Mouse (Mus musculus): ENCODE measurements around the gene Mcl1.

Mcl1 gene

DNA sequence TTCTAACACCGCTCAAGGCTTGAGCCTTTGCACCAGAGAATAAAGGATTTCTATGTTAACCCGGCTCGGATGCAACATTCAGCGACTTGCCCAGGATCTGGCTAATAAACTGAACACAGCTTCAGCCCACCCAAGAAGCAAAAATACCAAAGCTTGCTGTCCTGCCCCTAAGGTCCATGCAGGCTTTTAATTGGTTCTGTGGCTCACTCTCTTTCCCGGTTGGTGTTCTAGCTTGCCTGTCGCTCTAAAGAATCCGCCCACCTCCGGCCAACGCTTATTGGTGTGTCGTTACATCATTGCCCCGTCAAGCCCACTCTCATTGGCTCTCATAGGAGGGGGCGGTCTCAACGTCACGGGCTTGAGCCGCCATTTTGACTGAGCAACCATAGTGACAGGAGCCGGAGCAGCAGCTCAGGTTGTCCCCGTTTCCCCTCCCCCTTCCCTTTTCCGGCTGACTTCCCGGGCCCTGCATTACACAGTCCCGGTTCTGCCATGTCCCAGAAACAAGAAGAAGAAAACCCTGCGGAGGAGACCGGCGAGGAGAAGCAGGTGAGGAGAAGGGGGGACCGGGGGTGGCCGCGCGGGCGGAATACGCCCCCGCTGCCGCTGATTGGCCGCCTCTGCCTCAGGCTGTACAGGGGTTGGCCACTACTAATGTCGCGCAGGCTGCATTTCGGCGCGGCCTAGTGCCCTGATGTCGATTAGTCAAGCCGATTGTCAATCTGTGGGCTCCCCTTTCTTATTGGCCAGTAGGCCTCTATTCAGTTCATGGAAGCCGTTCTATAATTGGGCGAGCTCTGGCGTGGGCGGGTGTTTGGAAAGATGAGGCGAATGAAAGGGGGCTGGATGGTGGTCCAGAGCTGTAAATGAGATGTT is 33.7 kb upstream of the Mcl1 start, which contains the start of gene Ensa:
Gene Ensa (plus strand): TSS at position 366 of the 876 bp plus-strand sequence.
- Histone ChIP-seq H3K9me3 (ENCODE audit: low read length) (no peaks in the 10 kb centered on the region), H3K4me3 (replicated peaks; ENCODE audit: low read length) (peak within 1 kb of the TSS; percentile 90), H3K36me3 (ENCODE audit: insufficient read depth, low read length) (peaks cover 45% of the 10 kb centered on the region), H3K27me3 (ENCODE audit: insufficient read depth, low read length) (no peaks in the 10 kb centered on the region), H3K4me1 (replicated peaks; ENCODE audit: low read depth, low read length) (peaks cover 70% of the 10 kb centered on the region)
- TF ChIP-seq CTCF (conservative IDR thresholded peaks at IDR 0.05; ENCODE audit: low read length) (no peak), NANOG (IDR thresholded peaks at IDR 0.05; ENCODE audit: borderline replicate concordance, low read length) (no peak), POU5F1 (IDR thresholded peaks at IDR 0.05; ENCODE audit: borderline replicate concordance, low read length) (no peak)

DNA sequence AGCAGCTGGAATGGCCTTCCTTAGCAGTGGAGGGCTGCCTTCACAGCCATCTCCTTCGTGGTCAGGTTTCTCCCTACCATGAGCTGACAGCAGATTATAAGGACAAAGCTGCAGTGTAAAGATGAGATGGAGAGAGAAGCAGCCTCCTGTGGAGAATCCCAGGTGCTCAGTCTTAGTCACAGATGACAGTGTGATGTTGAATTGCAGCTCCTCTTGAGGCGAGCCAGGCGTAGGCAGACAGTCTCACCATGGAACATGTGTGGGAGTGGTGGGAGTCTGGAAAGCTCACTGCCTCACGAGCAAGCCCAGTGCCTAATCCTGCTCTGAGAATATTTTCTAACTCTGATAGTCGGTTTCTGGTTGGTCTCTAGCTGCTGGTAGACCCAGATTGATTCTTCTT is 30.8 kb upstream of the Mcl1 start:
- no peaks in the 10 kb centered on the region for H3K9me3 ChIP-seq (ENCODE audit: low read length)
- peaks cover 69% of the 10 kb centered on the region for H3K36me3 ChIP-seq (ENCODE audit: insufficient read depth, low read length)
- H3K4me1 ChIP-seq (replicated peaks; ENCODE audit: low read depth, low read length) = peaks cover 82% of the 10 kb centered on the region
- H3K4me3 ChIP-seq (replicated peaks; ENCODE audit: low read length) = no peak overlapping the region
- no peaks in the 10 kb centered on the region for H3K27me3 ChIP-seq (ENCODE audit: insufficient read depth, low read length)
- no peak for TF ChIP-seq NANOG (IDR thresholded peaks at IDR 0.05; ENCODE audit: borderline replicate concordance, low read length)
- TF ChIP-seq CTCF (conservative IDR thresholded peaks at IDR 0.05; ENCODE audit: low read length) = no peak
- TF ChIP-seq POU5F1 (IDR thresholded peaks at IDR 0.05; ENCODE audit: borderline replicate concordance, low read length) = no peak

DNA sequence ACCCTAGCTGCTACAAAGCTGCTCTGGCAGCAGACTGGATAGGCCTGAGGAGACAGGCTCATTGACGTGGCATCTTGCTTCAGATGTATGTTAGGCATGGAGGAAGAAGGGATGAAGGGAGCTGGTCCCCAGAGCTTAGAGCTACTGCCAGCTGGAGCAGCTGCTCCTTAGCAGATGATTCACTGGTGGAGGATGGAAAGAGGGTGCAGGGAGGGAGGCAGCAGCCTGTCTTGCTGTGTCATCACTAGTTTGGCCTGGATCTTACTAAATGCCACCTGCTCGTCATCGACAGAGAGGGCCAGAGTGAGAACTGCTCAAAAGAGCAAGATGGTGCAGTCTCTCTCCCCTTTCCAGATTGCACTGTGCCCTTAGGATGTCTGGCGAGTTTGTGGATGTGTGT is 28.8 kb upstream of the Mcl1 start:
- Histone ChIP-seq H3K9me3 (ENCODE audit: low read length) (no peaks in the 10 kb centered on the region), H3K4me3 (replicated peaks; ENCODE audit: low read length) (no peak overlapping the region), H3K27me3 (ENCODE audit: insufficient read depth, low read length) (no peaks in the 10 kb centered on the region), H3K4me1 (replicated peaks; ENCODE audit: low read depth, low read length) (peaks cover 88% of the 10 kb centered on the region), H3K36me3 (ENCODE audit: insufficient read depth, low read length) (peaks cover 88% of the 10 kb centered on the region)
- no peak for TF ChIP-seq NANOG (IDR thresholded peaks at IDR 0.05; ENCODE audit: borderline replicate concordance, low read length)
- TF ChIP-seq CTCF (conservative IDR thresholded peaks at IDR 0.05; ENCODE audit: low read length) = no peak
- no peak for TF ChIP-seq POU5F1 (IDR thresholded peaks at IDR 0.05; ENCODE audit: borderline replicate concordance, low read length)

DNA sequence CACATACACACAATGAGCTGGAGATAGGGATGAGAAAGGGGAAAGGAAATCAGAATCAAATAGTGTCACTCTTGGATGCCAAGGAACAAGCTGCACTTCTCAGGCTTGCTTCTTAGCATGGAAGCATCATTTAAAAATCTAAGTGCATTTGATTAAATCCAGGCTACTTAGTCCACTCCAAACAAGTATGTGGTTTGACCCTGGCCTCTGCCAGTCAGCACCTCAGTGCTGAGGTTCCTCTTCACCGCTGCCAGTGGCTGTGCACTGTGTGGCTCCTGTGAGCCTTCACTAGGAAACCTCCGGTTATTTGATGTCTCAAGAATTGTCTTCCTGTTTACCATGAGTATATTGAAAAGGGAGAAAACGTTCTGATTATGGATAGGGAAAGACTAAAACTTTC is 27.7 kb upstream of the Mcl1 start:
- peaks cover 99% of the 10 kb centered on the region for H3K36me3 ChIP-seq (ENCODE audit: insufficient read depth, low read length)
- no peaks in the 10 kb centered on the region for H3K27me3 ChIP-seq (ENCODE audit: insufficient read depth, low read length)
- peaks cover 96% of the 10 kb centered on the region for H3K4me1 ChIP-seq (replicated peaks; ENCODE audit: low read depth, low read length)
- no peak for TF ChIP-seq POU5F1 (IDR thresholded peaks at IDR 0.05; ENCODE audit: borderline replicate concordance, low read length)
- no peak for TF ChIP-seq CTCF (conservative IDR thresholded peaks at IDR 0.05; ENCODE audit: low read length)
- TF ChIP-seq NANOG (IDR thresholded peaks at IDR 0.05; ENCODE audit: borderline replicate concordance, low read length) = no peak
- H3K9me3 ChIP-seq (ENCODE audit: low read length) = no peaks in the 10 kb centered on the region
- no peak overlapping the region for H3K4me3 ChIP-seq (replicated peaks; ENCODE audit: low read length)

DNA sequence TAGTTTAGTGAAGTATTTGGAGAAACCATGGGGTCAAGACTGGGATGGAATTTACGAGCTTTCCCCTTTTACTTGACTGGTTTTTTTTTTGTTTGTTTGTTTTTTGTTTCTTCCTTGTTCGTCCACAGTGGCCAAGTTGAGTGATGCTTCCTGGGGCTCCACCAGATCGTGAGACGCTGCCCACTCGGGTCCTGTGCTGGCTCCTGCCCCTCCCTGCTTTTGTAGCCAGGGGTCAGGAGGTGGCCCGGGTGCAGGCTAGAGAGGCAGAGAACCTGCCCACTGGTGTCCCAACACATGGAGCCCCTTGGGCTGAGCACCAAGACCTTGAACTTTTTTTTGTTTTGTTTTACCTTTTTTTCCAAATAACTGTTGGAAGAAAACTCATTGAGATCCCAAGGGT is 27.3 kb upstream of the Mcl1 start:
- H3K4me1 ChIP-seq (replicated peaks; ENCODE audit: low read depth, low read length) = peaks cover 96% of the 10 kb centered on the region
- H3K9me3 ChIP-seq (ENCODE audit: low read length) = no peaks in the 10 kb centered on the region
- H3K36me3 ChIP-seq (ENCODE audit: insufficient read depth, low read length) = peaks cover 98% of the 10 kb centered on the region
- TF ChIP-seq POU5F1 (IDR thresholded peaks at IDR 0.05; ENCODE audit: borderline replicate concordance, low read length) = no peak
- no peak for TF ChIP-seq NANOG (IDR thresholded peaks at IDR 0.05; ENCODE audit: borderline replicate concordance, low read length)
- TF ChIP-seq CTCF (conservative IDR thresholded peaks at IDR 0.05; ENCODE audit: low read length) = no peak
- no peaks in the 10 kb centered on the region for H3K27me3 ChIP-seq (ENCODE audit: insufficient read depth, low read length)
- no peak overlapping the region for H3K4me3 ChIP-seq (replicated peaks; ENCODE audit: low read length)

DNA sequence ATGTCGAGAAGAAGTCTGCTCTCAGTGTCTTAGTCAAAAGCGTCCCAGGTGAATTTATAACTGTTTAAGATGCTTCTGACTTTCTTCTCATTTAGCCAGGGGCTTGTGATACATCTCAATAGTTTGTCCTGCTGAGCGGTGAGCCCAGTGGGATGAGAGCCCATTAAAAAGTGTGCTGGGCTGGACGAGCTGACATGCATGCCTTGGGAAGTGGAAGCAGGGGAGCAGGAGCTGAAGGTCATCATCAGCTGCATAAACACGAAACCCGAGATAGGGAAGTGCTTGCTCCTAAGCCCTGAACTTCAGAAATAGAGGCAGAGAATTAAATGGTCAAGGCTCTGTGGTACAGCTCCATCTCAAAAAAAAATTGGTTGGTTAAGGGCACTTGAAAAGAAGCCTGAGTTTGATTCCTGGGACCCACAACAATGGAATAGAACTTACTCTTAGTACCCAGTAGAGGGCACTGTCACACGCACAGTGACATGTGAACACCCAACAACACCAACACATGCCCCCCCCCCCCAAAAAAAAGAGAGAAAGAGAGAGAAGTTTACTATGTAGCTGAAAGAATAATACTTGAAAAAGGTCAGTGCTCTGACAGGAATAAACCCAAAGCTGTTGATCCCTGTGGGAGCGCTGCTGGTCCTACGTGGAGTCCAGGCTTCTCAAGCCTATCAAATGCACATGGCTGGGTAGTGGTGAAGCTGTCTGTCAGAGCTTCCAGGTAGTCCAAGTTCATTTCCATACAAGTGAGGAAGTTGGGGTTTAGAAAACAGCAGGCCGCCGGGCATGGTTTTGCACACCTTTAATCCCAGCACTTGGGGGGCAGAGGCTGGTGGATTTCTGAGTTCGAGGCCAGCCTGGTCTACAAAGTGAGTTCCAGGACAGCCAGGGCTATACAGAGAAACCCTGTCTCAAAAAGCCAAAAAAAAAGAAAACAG is 25.7 kb upstream of the Mcl1 start:
- H3K9me3 ChIP-seq (ENCODE audit: low read length) = no peaks in the 10 kb centered on the region
- H3K4me3 ChIP-seq (replicated peaks; ENCODE audit: low read length) = no peak overlapping the region
- no peaks in the 10 kb centered on the region for H3K27me3 ChIP-seq (ENCODE audit: insufficient read depth, low read length)
- TF ChIP-seq CTCF (conservative IDR thresholded peaks at IDR 0.05; ENCODE audit: low read length) = peak; percentile 55
- TF ChIP-seq POU5F1 (IDR thresholded peaks at IDR 0.05; ENCODE audit: borderline replicate concordance, low read length) = no peak
- peaks cover 96% of the 10 kb centered on the region for H3K4me1 ChIP-seq (replicated peaks; ENCODE audit: low read depth, low read length)
- H3K36me3 ChIP-seq (ENCODE audit: insufficient read depth, low read length) = peaks cover 96% of the 10 kb centered on the region

DNA sequence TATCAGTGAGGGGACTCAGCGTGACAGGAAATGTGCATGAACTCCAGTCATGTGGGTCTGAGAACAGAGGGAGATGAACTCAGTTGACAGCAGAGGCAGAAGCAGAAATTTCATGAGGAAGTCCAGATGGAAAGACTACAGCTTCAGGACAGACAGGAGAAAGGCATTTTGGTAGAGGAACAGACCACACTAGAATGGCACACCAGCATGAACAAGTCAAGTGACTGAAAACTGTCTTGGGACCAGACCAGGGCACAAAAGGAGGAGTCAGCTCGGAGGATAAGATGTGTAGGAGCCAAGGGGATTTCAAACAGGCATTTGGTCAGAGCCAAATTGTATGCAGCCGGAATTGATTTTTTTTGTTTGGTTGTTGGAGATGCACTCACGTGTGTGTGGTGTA is 23.0 kb upstream of the Mcl1 start:
- Histone ChIP-seq H3K4me1 (replicated peaks; ENCODE audit: low read depth, low read length) (peaks cover 99% of the 10 kb centered on the region), H3K4me3 (replicated peaks; ENCODE audit: low read length) (0 out of 2 replicates have a peak overlapping the region, but pooled peaks have one; percentile 8), H3K27me3 (ENCODE audit: insufficient read depth, low read length) (no peaks in the 10 kb centered on the region), H3K36me3 (ENCODE audit: insufficient read depth, low read length) (peaks cover 79% of the 10 kb centered on the region), H3K9me3 (ENCODE audit: low read length) (no peaks in the 10 kb centered on the region)
- TF ChIP-seq POU5F1 (IDR thresholded peaks at IDR 0.05; ENCODE audit: borderline replicate concordance, low read length) = no peak
- no peak for TF ChIP-seq CTCF (conservative IDR thresholded peaks at IDR 0.05; ENCODE audit: low read length)
- no peak for TF ChIP-seq NANOG (IDR thresholded peaks at IDR 0.05; ENCODE audit: borderline replicate concordance, low read length)

DNA sequence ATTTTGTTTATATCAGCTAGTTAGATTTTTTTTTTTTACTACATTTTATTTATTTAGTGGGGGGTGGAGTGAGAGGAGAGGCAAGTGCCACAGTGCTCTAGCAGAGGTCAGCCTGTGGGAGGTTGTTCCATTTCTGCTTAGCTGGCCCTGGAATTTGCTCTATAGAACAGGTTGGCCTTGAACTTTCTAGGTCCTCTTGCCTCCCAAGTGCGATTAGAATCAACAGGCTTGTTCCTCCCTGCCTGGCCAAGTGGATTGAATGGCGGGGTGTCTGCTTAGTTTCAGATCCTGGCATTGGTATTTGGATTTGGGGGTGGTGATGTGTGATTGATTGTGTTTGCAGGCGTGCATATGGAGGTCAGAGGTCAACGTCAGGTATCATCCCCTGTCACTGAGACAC is 22.5 kb upstream of the Mcl1 start:
- no peak for TF ChIP-seq POU5F1 (IDR thresholded peaks at IDR 0.05; ENCODE audit: borderline replicate concordance, low read length)
- peak; percentile 51; the same call in 1 of the 2 replicates for TF ChIP-seq NANOG (IDR thresholded peaks at IDR 0.05; ENCODE audit: borderline replicate concordance, low read length)
- no peak for TF ChIP-seq CTCF (conservative IDR thresholded peaks at IDR 0.05; ENCODE audit: low read length)
- Histone ChIP-seq H3K4me3 (replicated peaks; ENCODE audit: low read length) (0 out of 2 replicates have a peak overlapping the region, but pooled peaks have one; percentile 8), H3K36me3 (ENCODE audit: insufficient read depth, low read length) (peaks cover 76% of the 10 kb centered on the region), H3K9me3 (ENCODE audit: low read length) (no peaks in the 10 kb centered on the region), H3K27me3 (ENCODE audit: insufficient read depth, low read length) (no peaks in the 10 kb centered on the region), H3K4me1 (replicated peaks; ENCODE audit: low read depth, low read length) (peaks cover 99% of the 10 kb centered on the region)

Data from E14TG2a.4 (cell line).